Mouse (Mus musculus) gastrocnemius, postnatal 36 days (tissue): Measurements from ENCODE around the gene Anxa9. TPM values are rescaled to one million over a fixed set of nuclear protein-coding genes. Genes with fewer than 3 reads are reported as not detected.

Experiments used
- DNase-seq, 2 experiments: peaks; one replicate each; pipeline ENCODE4 v3.0.0; 2022
- intact Hi-C: fragments of 180-260 bp; cut with DNase I; formaldehyde crosslinking; loops from one replicate; pipeline ENCODE4 v1.15.1; 2025
- total RNA-seq, 2 experiments: library from RNA; stranded (reverse); gene quantifications; 2 replicates each; pipeline ENCODE4 v1.2.3; 2021

Anxa9 gene
- total RNA-seq, 2 experiments from 2014 or later = 0.64 TPM; not detected in 1

DNA sequence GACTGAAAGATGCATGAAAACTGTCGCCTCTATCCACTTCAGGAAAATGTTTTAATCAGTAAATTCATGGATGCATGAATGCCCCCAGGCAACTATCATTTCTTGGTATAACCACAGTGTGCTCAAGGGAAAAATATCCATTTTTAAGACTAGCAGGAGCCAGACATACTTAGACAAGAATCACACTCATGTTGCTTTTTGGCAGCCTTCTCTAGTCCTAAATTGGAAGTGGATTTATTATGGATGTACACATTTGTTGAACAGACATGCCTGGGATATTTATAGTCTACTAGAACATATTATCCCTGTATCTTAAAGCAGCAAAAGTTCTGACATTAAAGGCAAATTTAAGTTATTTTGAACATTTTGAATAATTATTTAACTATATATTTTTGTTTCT is 42.3 kb downstream of the Anxa9 start:
- intact Hi-C loops = loop anchor here (5.0 kb wide), 2 partner anchors 42 to 122 kb away; partner anchors contain the start of gene Tnfaip8l2
- no peak for DNase-seq

- intact Hi-C loops = loop anchor here (5.0 kb wide), 2 partner anchors 41 to 121 kb away; partner anchors contain the start of gene Tnfaip8l2
- DNase-seq = peak; percentile 69 to 73
Measured at GRCm38 (mm10) chr3:95263089-95263739, 43.8 kb downstream of the Anxa9 start.

- DNase-seq = no peak
- intact Hi-C loops = loop anchor here (5.0 kb wide), 2 partner anchors 40 to 120 kb away; partner anchors contain the start of gene Tnfaip8l2
Measured at GRCm38 (mm10) chr3:95261975-95262374, 45.0 kb downstream of the Anxa9 start.

- DNase-seq = no peak
- intact Hi-C loops = loop anchor here (5.0 to 10.0 kb wide), 2 partner anchors 50 to 202 kb away; no protein-coding TSS in a partner anchor
Measured at GRCm38 (mm10) chr3:95256931-95257330, 50.0 kb downstream of the Anxa9 start.

GRCm38 (mm10) chr3:95250783-95251424 is 56.1 kb downstream of the Anxa9 start, which contains the start of gene Bnipl:
TSS of gene Bnipl (minus strand) at chr3:95251193.
- DNase-seq = no peak
- intact Hi-C loops = loop anchor here (10.0 kb wide), 1 partner anchor 196 kb away; no protein-coding TSS in a partner anchor

DNA sequence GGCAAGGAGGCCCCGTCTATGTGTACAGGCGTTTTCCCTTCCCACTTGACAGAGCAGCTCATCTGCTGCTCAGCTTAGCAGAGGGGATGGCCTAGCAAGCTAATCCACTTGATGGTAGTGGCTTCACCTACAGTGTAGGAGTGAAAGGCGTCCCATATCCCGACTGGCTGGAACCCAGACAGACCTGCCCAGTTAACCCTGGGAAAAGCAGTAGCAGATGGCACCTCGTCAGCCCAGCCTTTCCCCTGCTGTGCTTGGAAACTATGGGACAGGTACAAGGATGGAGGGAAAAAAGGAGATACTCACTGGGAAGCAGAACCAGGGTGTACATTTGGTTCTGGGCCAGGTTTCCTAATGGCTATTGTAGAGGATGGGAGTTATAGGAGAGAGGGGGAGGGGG is 56.6 kb downstream of the Anxa9 start:
- DNase-seq = no peak
- intact Hi-C loops = loop anchor here (10.0 kb wide), 1 partner anchor 196 kb away; no protein-coding TSS in a partner anchor

DNA sequence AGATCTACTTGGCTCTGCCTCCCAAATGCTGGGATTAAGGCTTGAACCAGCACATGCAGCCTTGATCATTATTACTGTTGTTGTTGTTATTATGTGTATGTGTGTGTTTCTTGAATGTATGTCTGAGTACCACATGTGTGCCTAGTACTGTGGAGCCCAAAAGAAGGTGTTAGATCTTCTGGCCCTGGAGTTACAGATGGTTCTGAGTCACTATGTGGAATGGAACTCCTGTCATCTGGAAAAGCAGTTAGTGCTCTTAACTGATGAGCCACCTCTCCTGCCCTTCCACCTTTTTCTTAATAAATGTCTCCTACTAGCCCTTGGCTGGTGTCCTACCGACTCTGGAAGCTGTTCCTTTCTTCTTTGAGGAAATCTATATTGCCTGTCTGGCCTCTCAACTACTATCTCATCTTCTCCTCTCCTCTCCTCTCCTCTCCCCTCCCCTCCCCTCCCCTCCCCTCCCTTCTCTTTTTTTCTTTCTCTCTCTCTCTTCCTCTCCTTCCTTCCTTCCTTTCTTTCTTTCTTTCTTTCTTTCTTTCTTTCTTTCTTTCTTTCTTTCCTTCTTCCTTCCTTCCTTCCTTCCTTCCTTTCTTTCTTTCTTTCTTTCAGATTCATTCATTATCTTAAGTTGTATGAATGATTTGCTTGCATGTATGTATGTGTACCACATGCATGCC is 59.2 kb downstream of the Anxa9 start:
- intact Hi-C loops = no loop called here
- no peak for DNase-seq

GRCm38 (mm10) chr3:95246465-95247231 is 60.3 kb downstream of the Anxa9 start:
- intact Hi-C loops = no loop called here

More at GRCm38 (mm10) chr3:95246465-95247231, 60.3 kb downstream of the Anxa9 start:
- DNase-seq = no peak

Other genes starting within 250 kb of the Anxa9 start
- gene Pip5k1a, start 200.2 kb downstream of the Anxa9 start, total RNA-seq = 10 to 100 TPM; 20.2 to 24.8 TPM
- gene Vps72, start 196.2 kb downstream of the Anxa9 start, total RNA-seq = 10 to 100 TPM; 39.4 to 47.9 TPM
- gene Tmod4, start 182.7 kb downstream of the Anxa9 start, total RNA-seq = 100 to 1,000 TPM; 623 to 679 TPM
- gene Scnm1, start 173.2 kb downstream of the Anxa9 start, total RNA-seq = 10 to 100 TPM; 21.7 to 27.3 TPM
- gene Lysmd1, start 173.1 kb downstream of the Anxa9 start, total RNA-seq = 1 to 10 TPM; 6.4 to 8.2 TPM
- under 1 TPM; 0.38 to 0.69 TPM for gene Tnfaip8l2, start 164.8 kb downstream of the Anxa9 start, total RNA-seq
- 10 to 100 TPM; 96.3 to 98.2 TPM for gene Sema6c, start 146.7 kb downstream of the Anxa9 start, total RNA-seq
- gene Gabpb2, start 89.3 kb downstream of the Anxa9 start, total RNA-seq = 1 to 10 TPM; 6.6 to 8.0 TPM
- 10 to 100 TPM; 14.2 to 18.4 TPM for gene Cdc42se1, start 78.4 kb downstream of the Anxa9 start, total RNA-seq
- 10 to 100 TPM; 48.5 to 63.2 TPM for gene Mllt11, start 75.0 kb downstream of the Anxa9 start, total RNA-seq
- not detected for gene Gm128, start 65.6 kb downstream of the Anxa9 start, total RNA-seq
- gene Bnipl, start 56.0 kb downstream of the Anxa9 start, total RNA-seq = not detected
- 10 to 100 TPM; 21.3 to 23.8 TPM for gene Mindy1, start 25.8 kb downstream of the Anxa9 start, total RNA-seq
- 10 to 100 TPM; 39.4 to 45.5 TPM for gene Prune1, start 25.1 kb downstream of the Anxa9 start, total RNA-seq
- gene Cers2, start 7.6 kb upstream of the Anxa9 start, total RNA-seq = 10 to 100 TPM; 15.9 to 23.3 TPM
- 10 to 100 TPM in 1 of 2 experiments, 1 to 10 TPM in 1; 9.5 to 10.5 TPM for gene Setdb1, start 50.0 kb upstream of the Anxa9 start, total RNA-seq
- not detected for gene 4930558C23Rik, start 95.7 kb upstream of the Anxa9 start, total RNA-seq
- 10 to 100 TPM; 34.0 to 44.8 TPM for gene Arnt, start 127.2 kb upstream of the Anxa9 start, total RNA-seq
- gene Ctsk, start 192.1 kb upstream of the Anxa9 start, total RNA-seq = 1 to 10 TPM; 8.4 to 9.0 TPM
- gene Ctss, start 219.6 kb upstream of the Anxa9 start, total RNA-seq = 1 to 10 TPM; 3.0 to 5.9 TPM